ENCODE assay signal across 10 mouse cellular contexts in the genomic region with DNA sequence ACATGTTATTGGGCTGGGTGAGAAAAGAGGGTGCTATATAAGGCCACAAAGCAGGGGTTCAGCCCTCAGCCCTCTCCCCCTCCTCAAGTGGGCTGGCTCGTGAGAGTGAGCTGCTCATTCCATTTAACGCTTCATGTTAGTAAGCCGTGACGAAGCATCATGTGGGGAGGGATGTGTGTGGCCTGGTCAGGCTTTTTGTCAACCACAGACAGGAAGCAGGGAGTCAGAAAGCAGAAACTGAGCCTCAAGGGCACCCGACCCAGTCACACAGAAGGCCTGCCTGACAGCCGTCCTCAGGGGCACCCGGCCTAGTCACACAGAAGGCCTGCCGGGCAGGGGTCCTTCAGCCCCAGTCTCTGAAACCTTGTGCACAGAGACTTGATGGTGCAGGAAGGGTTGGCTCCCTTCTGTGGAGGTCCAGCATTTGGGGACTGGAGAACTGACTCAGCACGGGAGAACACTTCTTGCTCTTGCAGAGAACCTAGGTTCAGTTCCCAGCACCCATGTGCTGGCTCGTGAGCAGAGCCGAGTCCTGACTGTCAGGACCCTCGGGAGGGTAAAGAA. TPM values are rescaled to one million over a fixed set of nuclear protein-coding genes. Genes with fewer than 3 reads are reported as not detected.
DNase-seq lines count a peak whose midpoint lies in the region; ATAC-seq and TF ChIP-seq lines count a peak whose summit lies in the region.
"Had no signal": no experiment of that assay in that cellular context is flagged by ENCODE, and none has a peak within 500 bp of the region (broad histone marks: within the 10 kb centered on the region; RNA-seq: fewer than 3 reads in every experiment).

No protein-coding gene starts in this region.

- TF ChIP-seq EP300 in heart, adult 2 months (IDR thresholded peaks at IDR 0.05; ENCODE audit: insufficient read depth, low read depth, low read length) = no peak
- TF ChIP-seq EP300 in liver, embryonic 14.5 days (IDR thresholded peaks at IDR 0.05; ENCODE audit: low read depth) = no peak
- no peak for TF ChIP-seq EP300 in stomach, postnatal 0 days (optimal IDR thresholded peaks at IDR 0.05)

- H3K4me1 ChIP-seq in heart, adult 2 months (ENCODE audit: control insufficient read depth, insufficient read depth, low read length) = peaks cover 21% of the 10 kb centered on the region
- peaks cover 13% of the 10 kb centered on the region for H3K4me1 ChIP-seq in heart, embryonic 12.5 days (replicated peaks)
- H3K4me1 ChIP-seq in liver, embryonic 14.5 days (replicated peaks; ENCODE audit: control insufficient read depth in 2 of 2, insufficient read depth in 2 of 2, low read length in 1 of 2) = peaks cover 0 to 12% of the 10 kb centered on the region in 2 experiments; a peak in 2 of 4 replicates
- no peaks in the 10 kb centered on the region for H3K4me1 ChIP-seq in stomach, postnatal 0 days (replicated peaks; ENCODE audit: control insufficient read depth, insufficient read depth)

- peak; percentile 37 to 48 for DNase-seq in heart, adult 2 months
- peak; percentile 20 for DNase-seq in urinary bladder, adult 2 months (ENCODE audit: low spot score)
- no peak for DNase-seq in urinary bladder, postnatal 4 days (ENCODE audit: low spot score in 2 of 2)
- DNase-seq in liver, embryonic 14.5 days (ENCODE audit: low read depth in 3 of 3, low spot score in 3 of 3) = no peak
- DNase-seq in stomach, postnatal 0 days (ENCODE audit: low spot score) = no peak
- DNase-seq in neural tube, embryonic 10.5 days (ENCODE audit: extremely low spot score, low spot score) = no peak
- DNase-seq in testis, postnatal 14 days (ENCODE audit: low spot score) = no peak

- H3K4me3 ChIP-seq in heart, adult 2 months = no peak overlapping the region
- no peak overlapping the region for H3K4me3 ChIP-seq in heart, embryonic 12.5 days
- no peak overlapping the region for H3K4me3 ChIP-seq in liver, embryonic 14.5 days (ENCODE audit: insufficient read depth in 1 of 2, low read depth in 2 of 2, low read length in 2 of 2)
- no peak overlapping the region for H3K4me3 ChIP-seq in stomach, postnatal 0 days (ENCODE audit: low read depth, low read length)

- no peaks in the 10 kb centered on the region for H3K27me3 ChIP-seq in heart, adult 2 months (ENCODE audit: control insufficient read depth, insufficient read depth, low read length)
- no peaks in the 10 kb centered on the region for H3K27me3 ChIP-seq in heart, embryonic 12.5 days (replicated peaks)
- no peaks in the 10 kb centered on the region for H3K27me3 ChIP-seq in liver, embryonic 14.5 days (ENCODE audit: control insufficient read depth, insufficient read depth, low read length)
- no peaks in the 10 kb centered on the region for H3K27me3 ChIP-seq in stomach, postnatal 0 days (ENCODE audit: control insufficient read depth, insufficient read depth, low read length)
- H3K27me3 ChIP-seq: Patski had no signal

- WGBS in heart, adult 2 months = 70% methylated on average over 12 of the region's 12 CpGs
- 83% methylated on average over 12 of the region's 12 CpGs for WGBS in heart, embryonic 12.5 days
- 23% methylated on average over 12 of the region's 12 CpGs for WGBS in liver, embryonic 14.5 days (ENCODE audit: insufficient replicate concordance)
- 76% methylated on average over 12 of the region's 12 CpGs for WGBS in stomach, postnatal 0 days

- H3K9ac ChIP-seq in heart, adult 2 months (ENCODE audit: low read depth, low read length) = no peak overlapping the region
- no peak overlapping the region for H3K9ac ChIP-seq in heart, embryonic 12.5 days
- no peak overlapping the region for H3K9ac ChIP-seq in liver, embryonic 14.5 days (replicated peaks)
- no peak overlapping the region for H3K9ac ChIP-seq in stomach, postnatal 0 days (ENCODE audit: low read length)

- peak overlapping the region; percentile 10 for H3K27ac ChIP-seq in heart, adult 2 months
- H3K27ac ChIP-seq in heart, embryonic 12.5 days (ENCODE audit: poor library complexity, severe bottlenecking) = no peak overlapping the region
- no peak overlapping the region for H3K27ac ChIP-seq in liver, embryonic 14.5 days
- H3K27ac ChIP-seq in stomach, postnatal 0 days (replicated peaks) = peak overlapping the region; percentile 40; the same call in 1 of the 2 replicates

- intact Hi-C loops in heart, adult 2 months (cut with DNase I) = no loop called here

- no peaks in the 10 kb centered on the region for H3K79me2 ChIP-seq in heart, adult 2 months (replicated peaks; ENCODE audit: control insufficient read depth, insufficient read depth, low read length)

- H3K4me2 ChIP-seq in heart, embryonic 12.5 days = no peak overlapping the region
- no peak overlapping the region for H3K4me2 ChIP-seq in liver, embryonic 14.5 days (ENCODE audit: low read depth)
- no peak overlapping the region for H3K4me2 ChIP-seq in stomach, postnatal 0 days (replicated peaks; ENCODE audit: low read depth)

- no peaks in the 10 kb centered on the region for H3K9me3 ChIP-seq in heart, embryonic 12.5 days (replicated peaks)
- no peaks in the 10 kb centered on the region for H3K9me3 ChIP-seq in liver, embryonic 14.5 days (ENCODE audit: control insufficient read depth, low read length)
- H3K9me3 ChIP-seq in stomach, postnatal 0 days (ENCODE audit: control insufficient read depth, low read length) = no peaks in the 10 kb centered on the region

- no peak for TF ChIP-seq POLR2A in heart, adult 2 months (IDR thresholded peaks at IDR 0.05; ENCODE audit: insufficient read depth, low read depth, low read length)

- no peak for ATAC-seq in heart, embryonic 12.5 days (ENCODE audit: insufficient number of reproducible peaks, low FRiP score)
- 0 out of 2 replicates have a peak, but pooled peaks have one; percentile 14 for ATAC-seq in liver, embryonic 14.5 days (ENCODE audit: insufficient read depth)
- no peak for ATAC-seq in stomach, postnatal 0 days (ENCODE audit: low FRiP score, low TSS enrichment)
- ATAC-seq: Patski had no signal

- no peak for TF ChIP-seq CTCF in heart, adult 2 months (IDR thresholded peaks at IDR 0.05)
- no peak for TF ChIP-seq CTCF in liver, embryonic 14.5 days (IDR thresholded peaks at IDR 0.05; ENCODE audit: low read depth)
- no peak for TF ChIP-seq CTCF in stomach, postnatal 0 days (IDR thresholded peaks at IDR 0.05; ENCODE audit: low read depth)

- H3K36me3 ChIP-seq in heart, adult 2 months (ENCODE audit: control insufficient read depth, insufficient read depth, low read length) = no peaks in the 10 kb centered on the region
- H3K36me3 ChIP-seq in heart, embryonic 12.5 days = peaks cover 77% of the 10 kb centered on the region
- peaks cover 5% of the 10 kb centered on the region for H3K36me3 ChIP-seq in liver, embryonic 14.5 days (replicated peaks; ENCODE audit: control insufficient read depth, insufficient read depth, low read depth)
- H3K36me3 ChIP-seq in stomach, postnatal 0 days (ENCODE audit: control insufficient read depth, insufficient read depth, low read length) = peaks cover 29% of the 10 kb centered on the region

RNA-seq across cellular contexts. Expression of a gene that starts 10.6 kb away (rescaled TPM):
- total RNA-seq in heart, adult 2 months (2021) = 1 to 10 TPM in 1 of 2 experiments, under 1 TPM in 1; 0.64 to 1.6 TPM
- polyA plus RNA-seq in heart, adult 2 months (2012; rRNA removed) = 2.3 and 2.7 TPM in 2 replicates
- 6.9 and 7.4 TPM in 2 replicates for polyA plus RNA-seq in heart, embryonic 12.5 days (2016; fragmentation: Nextera tagmentation; extraction: Ambion mirVana)
- 3.8 and 5.6 TPM in 2 replicates for polyA plus RNA-seq in urinary bladder, adult 2 months (2012; rRNA removed)
- 0.60 and 0.81 TPM in 2 replicates for polyA plus RNA-seq in liver, embryonic 14.5 days (2012; rRNA removed)
- polyA plus RNA-seq in liver, embryonic 14.5 days (2014; fragmentation: Nextera tagmentation; extraction: Ambion mirVana) = 0.19 and 0.63 TPM in 2 replicates
- 1.1 and 1.9 TPM in 2 replicates for polyA plus RNA-seq in stomach, postnatal 0 days (2015; fragmentation: Nextera tagmentation; extraction: Ambion mirVana)

RNA-seq across cellular contexts. Expression of a gene that starts 31.2 kb away (rescaled TPM):
- 10 to 100 TPM; 28.2 to 31.6 TPM for total RNA-seq in heart, adult 2 months (2021)
- 31.1 and 38.5 TPM in 2 replicates for polyA plus RNA-seq in heart, adult 2 months (2012; rRNA removed)
- 46.9 and 49.5 TPM in 2 replicates for polyA plus RNA-seq in heart, embryonic 12.5 days (2016; fragmentation: Nextera tagmentation; extraction: Ambion mirVana)
- polyA plus RNA-seq in urinary bladder, adult 2 months (2012; rRNA removed) = 101 and 108 TPM in 2 replicates
- polyA plus RNA-seq in liver, embryonic 14.5 days (2012; rRNA removed) = 19.1 and 19.5 TPM in 2 replicates
- 15.5 and 20.3 TPM in 2 replicates for polyA plus RNA-seq in liver, embryonic 14.5 days (2014; fragmentation: Nextera tagmentation; extraction: Ambion mirVana)
- 84.0 and 90.1 TPM in 2 replicates for polyA plus RNA-seq in stomach, postnatal 0 days (2015; fragmentation: Nextera tagmentation; extraction: Ambion mirVana)

RNA-seq across cellular contexts. Expression of a gene that starts 47.8 kb away (rescaled TPM):
- total RNA-seq in heart, adult 2 months (2021) = 100 to 1,000 TPM; 509 to 574 TPM
- polyA plus RNA-seq in heart, adult 2 months (2012; rRNA removed) = 103 and 140 TPM in 2 replicates
- polyA plus RNA-seq in heart, embryonic 12.5 days (2016; fragmentation: Nextera tagmentation; extraction: Ambion mirVana) = 404 and 410 TPM in 2 replicates
- 911 and 1,027 TPM in 2 replicates for polyA plus RNA-seq in urinary bladder, adult 2 months (2012; rRNA removed)
- polyA plus RNA-seq in liver, embryonic 14.5 days (2012; rRNA removed) = 229 and 484 TPM in 2 replicates
- polyA plus RNA-seq in liver, embryonic 14.5 days (2014; fragmentation: Nextera tagmentation; extraction: Ambion mirVana) = 485 and 502 TPM in 2 replicates
- 585 and 586 TPM in 2 replicates for polyA plus RNA-seq in stomach, postnatal 0 days (2015; fragmentation: Nextera tagmentation; extraction: Ambion mirVana)

RNA-seq across cellular contexts. Expression of a gene that starts 54.0 kb away (rescaled TPM):
- under 1 TPM; 0.29 to 0.45 TPM for total RNA-seq in heart, adult 2 months (2021)
- 0.29 and 0.43 TPM in 2 replicates for polyA plus RNA-seq in heart, adult 2 months (2012; rRNA removed)
- 0.87 and 1.5 TPM in 2 replicates for polyA plus RNA-seq in heart, embryonic 12.5 days (2016; fragmentation: Nextera tagmentation; extraction: Ambion mirVana)
- polyA plus RNA-seq in urinary bladder, adult 2 months (2012; rRNA removed) = 0.28 and 0.40 TPM in 2 replicates
- polyA plus RNA-seq in liver, embryonic 14.5 days (2012; rRNA removed) = 0.17 and 0.30 TPM in 2 replicates
- polyA plus RNA-seq in liver, embryonic 14.5 days (2014; fragmentation: Nextera tagmentation; extraction: Ambion mirVana) = 0.28 and 0.51 TPM in 2 replicates
- 0.29 and 0.34 TPM in 2 replicates for polyA plus RNA-seq in stomach, postnatal 0 days (2015; fragmentation: Nextera tagmentation; extraction: Ambion mirVana)

RNA-seq across cellular contexts. Expression of a gene that starts 54.3 kb away (rescaled TPM):
- not detected for total RNA-seq in heart, adult 2 months (2021)
- 0.20 TPM in 1 of 2 replicates, not detected in the other for polyA plus RNA-seq in heart, adult 2 months (2012; rRNA removed)
- not detected in 2 replicates for polyA plus RNA-seq in heart, embryonic 12.5 days (2016; fragmentation: Nextera tagmentation; extraction: Ambion mirVana)
- 0.13 and 0.41 TPM in 2 replicates for polyA plus RNA-seq in urinary bladder, adult 2 months (2012; rRNA removed)
- polyA plus RNA-seq in liver, embryonic 14.5 days (2012; rRNA removed) = 0.08 TPM in 1 of 2 replicates, not detected in the other
- not detected in 2 replicates for polyA plus RNA-seq in liver, embryonic 14.5 days (2014; fragmentation: Nextera tagmentation; extraction: Ambion mirVana)
- not detected in 2 replicates for polyA plus RNA-seq in stomach, postnatal 0 days (2015; fragmentation: Nextera tagmentation; extraction: Ambion mirVana)
- polyA plus RNA-seq: heart, postnatal 0 days had no signal

Comparison
In these comparisons a context has a peak if more than half of its experiments do, and no peak if none do; other contexts are left out.
1. DNase-seq: peak in heart, adult 2 months (2 of 2) and urinary bladder, adult 2 months (single experiment); none in urinary bladder, postnatal 4 days (0 of 2), liver, embryonic 14.5 days (0 of 3), stomach, postnatal 0 days (single experiment), neural tube, embryonic 10.5 days (single experiment) and testis, postnatal 14 days (single experiment).
2. H3K27ac ChIP-seq: peak in heart, adult 2 months (single experiment) and stomach, postnatal 0 days (single experiment); none in heart, embryonic 12.5 days (single experiment) and liver, embryonic 14.5 days (single experiment).